Comparison of ENCODE assay signal across 9 mouse cellular contexts in the genomic region with DNA sequence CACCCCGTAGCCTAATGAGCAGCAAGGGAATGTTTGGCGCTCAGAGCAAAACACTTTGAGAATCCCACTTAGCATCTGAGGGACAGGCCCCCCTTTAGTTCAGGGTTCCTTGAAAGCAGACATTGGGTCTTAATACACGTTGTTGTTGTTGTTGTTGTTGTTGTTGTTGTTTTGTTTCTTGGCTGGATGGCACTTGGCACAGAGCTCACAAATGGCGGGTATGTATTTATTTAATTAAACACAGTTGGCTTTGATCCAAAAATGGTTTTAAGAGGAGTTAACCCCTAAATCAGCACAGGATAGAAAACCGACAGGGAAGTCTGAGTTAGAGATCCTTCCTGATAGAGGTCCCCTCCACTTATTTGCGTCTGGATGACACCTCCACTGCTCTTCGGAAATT. TPM values are rescaled to one million over a fixed set of nuclear protein-coding genes. Genes with fewer than 3 reads are reported as not detected.
DNase-seq lines count a peak whose midpoint lies in the region; ATAC-seq lines count a peak whose summit lies in the region.
"Had no signal": no experiment of that assay in that cellular context is flagged by ENCODE, and none has a peak within 500 bp of the region (broad histone marks: within the 10 kb centered on the region; RNA-seq: fewer than 3 reads in every experiment).

No protein-coding gene starts in this region.

- 10% methylated on average over 7 of the region's 7 CpGs for WGBS in lung, embryonic 16.5 days
- 3% methylated on average over 7 of the region's 7 CpGs for WGBS in forebrain, embryonic 16.5 days
- 6% methylated on average over 7 of the region's 7 CpGs for WGBS in limb, embryonic 15.5 days
- WGBS in stomach, embryonic 16.5 days, result 6% methylated on average over 7 of the region's 7 CpGs

- H3K4me2 ChIP-seq in lung, embryonic 16.5 days (ENCODE audit: low read depth, low read length), result peak overlapping the region; percentile 81
- H3K4me2 ChIP-seq in forebrain, embryonic 16.5 days (ENCODE audit: low read length), result peak overlapping the region; percentile 100
- H3K4me2 ChIP-seq in limb, embryonic 15.5 days, result peak overlapping the region; percentile 98
- H3K4me2 ChIP-seq in stomach, embryonic 16.5 days (ENCODE audit: low read depth, low read length), result peak overlapping the region; percentile 95; the same call in 1 of the 2 replicates

- H3K9ac ChIP-seq in lung, embryonic 16.5 days (ENCODE audit: low read length), result peak overlapping the region; percentile 60; the same call in 1 of the 2 replicates
- no peak overlapping the region for H3K9ac ChIP-seq in forebrain, embryonic 16.5 days (replicated peaks; ENCODE audit: low read depth, low read length)
- H3K9ac ChIP-seq in limb, embryonic 15.5 days, result no peak overlapping the region
- no peak overlapping the region for H3K9ac ChIP-seq in stomach, embryonic 16.5 days (ENCODE audit: low read length)

- H3K4me1 ChIP-seq in lung, embryonic 16.5 days (replicated peaks; ENCODE audit: control insufficient read depth, insufficient read depth, low read length), result peaks cover 12% of the 10 kb centered on the region
- H3K4me1 ChIP-seq in forebrain, embryonic 16.5 days (replicated peaks; ENCODE audit: control insufficient read depth, insufficient read depth, low read length), result peaks cover 27% of the 10 kb centered on the region
- H3K4me1 ChIP-seq in limb, embryonic 15.5 days, result peaks cover 25% of the 10 kb centered on the region
- peaks cover 12% of the 10 kb centered on the region; the same call in 1 of the 2 replicates for H3K4me1 ChIP-seq in stomach, embryonic 16.5 days (ENCODE audit: control insufficient read depth, insufficient read depth, low read length)

- no peak for ATAC-seq in lung, embryonic 16.5 days (ENCODE audit: low read depth)
- ATAC-seq in forebrain, embryonic 16.5 days, result 0 out of 2 replicates have a peak, but pooled peaks have one; percentile 8
- no peak for ATAC-seq in limb, embryonic 15.5 days (ENCODE audit: insufficient number of reproducible peaks, low FRiP score, low TSS enrichment, low read depth)
- no peak for ATAC-seq in stomach, embryonic 16.5 days (ENCODE audit: insufficient read depth, low FRiP score)

- no peak for DNase-seq in lung, postnatal 14 days
- no peak for DNase-seq in spleen, postnatal 14 days (ENCODE audit: low spot score in 2 of 2)
- DNase-seq in ovary, postnatal 14 days (ENCODE audit: low spot score), result no peak
- DNase-seq: gastrocnemius, postnatal 25 days had no signal

- H3K4me3 ChIP-seq in lung, embryonic 16.5 days (ENCODE audit: low read length), result peak overlapping the region; percentile 68
- H3K4me3 ChIP-seq in forebrain, embryonic 16.5 days (replicated peaks; ENCODE audit: low read length), result peak overlapping the region; percentile 59
- peak overlapping the region; percentile 54 for H3K4me3 ChIP-seq in limb, embryonic 15.5 days
- H3K4me3 ChIP-seq in stomach, embryonic 16.5 days (replicated peaks; ENCODE audit: low read length), result peak overlapping the region; percentile 55

- H3K27me3 ChIP-seq in lung, embryonic 16.5 days (ENCODE audit: control insufficient read depth, insufficient read depth, low read depth, low read length), result peaks cover 35% of the 10 kb centered on the region
- H3K27me3 ChIP-seq in forebrain, embryonic 16.5 days (replicated peaks; ENCODE audit: control insufficient read depth, insufficient read depth, low read length), result peaks cover 2% of the 10 kb centered on the region; the same call in 1 of the 2 replicates
- H3K27me3 ChIP-seq in limb, embryonic 15.5 days, result peaks cover 58% of the 10 kb centered on the region
- peaks cover 47% of the 10 kb centered on the region for H3K27me3 ChIP-seq in stomach, embryonic 16.5 days (ENCODE audit: control insufficient read depth, insufficient read depth, low read length)

- no peak overlapping the region for H3K27ac ChIP-seq in lung, embryonic 16.5 days (ENCODE audit: low read length)
- no peak overlapping the region for H3K27ac ChIP-seq in forebrain, embryonic 16.5 days (ENCODE audit: low read length)
- H3K27ac ChIP-seq in limb, embryonic 15.5 days, result no peak overlapping the region
- no peak overlapping the region for H3K27ac ChIP-seq in stomach, embryonic 16.5 days (ENCODE audit: low read length)

- no peaks in the 10 kb centered on the region for H3K9me3 ChIP-seq in lung, embryonic 16.5 days (ENCODE audit: control insufficient read depth, low read length)
- H3K9me3 ChIP-seq in forebrain, embryonic 16.5 days (ENCODE audit: control insufficient read depth, low read length), result no peaks in the 10 kb centered on the region
- H3K9me3 ChIP-seq in limb, embryonic 15.5 days, result no peaks in the 10 kb centered on the region
- H3K9me3 ChIP-seq in stomach, embryonic 16.5 days (replicated peaks; ENCODE audit: control insufficient read depth, low read length), result no peaks in the 10 kb centered on the region

- H3K36me3 ChIP-seq in lung, embryonic 16.5 days (ENCODE audit: control insufficient read depth, insufficient read depth, low read length), result no peaks in the 10 kb centered on the region
- no peaks in the 10 kb centered on the region for H3K36me3 ChIP-seq in forebrain, embryonic 16.5 days (ENCODE audit: control insufficient read depth, insufficient read depth)
- H3K36me3 ChIP-seq in limb, embryonic 15.5 days, result no peaks in the 10 kb centered on the region
- no peaks in the 10 kb centered on the region for H3K36me3 ChIP-seq in stomach, embryonic 16.5 days (ENCODE audit: control insufficient read depth, insufficient read depth, low read length)

RNA-seq across cellular contexts. Expression of gene Slc24a4, which starts 0.9 kb away (rescaled TPM):
- polyA plus RNA-seq in lung, embryonic 16.5 days (2015; fragmentation: Nextera tagmentation; extraction: Ambion mirVana), result 3.1 and 4.3 TPM in 2 replicates
- polyA plus RNA-seq in forebrain, embryonic 16.5 days (2015; fragmentation: Nextera tagmentation; extraction: Ambion mirVana), result 1.3 and 1.8 TPM in 2 replicates
- polyA plus RNA-seq in limb, embryonic 15.5 days (2015; fragmentation: Nextera tagmentation; extraction: Ambion mirVana), result 0.96 and 1.2 TPM in 2 replicates
- 0.18 and 0.79 TPM in 2 replicates for polyA plus RNA-seq in stomach, embryonic 16.5 days (2015; fragmentation: Nextera tagmentation; extraction: Ambion mirVana)
- polyA plus RNA-seq: limb, embryonic 11.5 days had no signal
